14 mouse cellular contexts compared by ENCODE assay signal in the genomic region with DNA sequence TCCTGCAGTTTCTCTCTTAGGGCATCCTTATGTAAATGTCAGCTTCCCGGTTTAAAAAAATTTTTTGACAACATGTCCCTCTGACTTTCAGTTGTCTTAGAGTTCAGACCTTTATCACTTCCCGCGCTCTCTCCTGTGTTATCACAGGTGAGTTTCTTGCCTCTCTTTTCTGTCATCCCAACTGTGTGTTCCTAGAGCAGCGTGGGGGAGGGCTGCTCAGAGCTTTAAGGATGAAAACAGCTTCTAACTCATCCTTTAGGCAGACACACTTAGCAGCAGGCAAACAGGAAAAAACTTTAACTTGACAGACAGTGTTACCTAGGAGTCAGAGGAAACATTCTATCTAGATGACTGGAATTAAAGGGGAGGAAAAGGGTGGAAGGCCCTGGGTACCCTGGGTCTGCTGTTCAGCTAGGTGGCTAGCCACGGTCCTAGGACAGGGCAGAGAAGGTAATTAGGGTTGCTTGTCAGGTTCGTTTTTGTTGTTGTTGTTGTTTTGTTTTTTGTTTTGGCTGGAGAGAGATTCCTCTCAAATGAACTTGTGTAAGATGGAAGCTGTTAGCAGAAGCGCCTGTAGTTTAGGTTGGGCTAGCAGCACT.
DNase-seq lines count a peak whose midpoint lies in the region; ATAC-seq and TF ChIP-seq lines count a peak whose summit lies in the region.
"Had no signal": no experiment of that assay in that cellular context is flagged by ENCODE, and none has a peak within 500 bp of the region (broad histone marks: within the 10 kb centered on the region; RNA-seq: fewer than 3 reads in every experiment).

No protein-coding gene starts in this region.

- H3K27me3 ChIP-seq in midbrain, embryonic 11.5 days (ENCODE audit: control insufficient read depth, insufficient read depth, low read length) = no peaks in the 10 kb centered on the region
- no peaks in the 10 kb centered on the region for H3K27me3 ChIP-seq in midbrain, embryonic 10.5 days (ENCODE audit: low read depth, poor library complexity, severe bottlenecking)
- H3K27me3 ChIP-seq in hindbrain, embryonic 16.5 days (replicated peaks; ENCODE audit: control insufficient read depth, insufficient read depth, low read length) = no peaks in the 10 kb centered on the region
- H3K27me3 ChIP-seq: lung, embryonic 15.5 days had no signal

- peaks cover 5% of the 10 kb centered on the region; the same call in 1 of the 2 replicates for H3K4me1 ChIP-seq in midbrain, embryonic 11.5 days (ENCODE audit: control insufficient read depth, insufficient read depth, low read length)
- peaks cover 11% of the 10 kb centered on the region for H3K4me1 ChIP-seq in midbrain, embryonic 10.5 days
- H3K4me1 ChIP-seq in hindbrain, embryonic 16.5 days (ENCODE audit: control insufficient read depth, insufficient read depth, low read depth, low read length) = peaks cover 17% of the 10 kb centered on the region
- peaks cover 4% of the 10 kb centered on the region; the same call in 1 of the 2 replicates for H3K4me1 ChIP-seq in olfactory bulb, adult 2 months (ENCODE audit: control insufficient read depth, insufficient read depth, low read length)
- H3K4me1 ChIP-seq: lung, embryonic 15.5 days had no signal

- no peak overlapping the region for H3K27ac ChIP-seq in midbrain, embryonic 11.5 days (ENCODE audit: low read depth, low read length)
- H3K27ac ChIP-seq in midbrain, embryonic 10.5 days (replicated peaks) = no peak overlapping the region
- H3K27ac ChIP-seq in hindbrain, embryonic 16.5 days (ENCODE audit: low read depth, low read length) = peak overlapping the region; percentile 56; the same call in 1 of the 2 replicates
- H3K27ac ChIP-seq in olfactory bulb, adult 2 months (ENCODE audit: insufficient read depth, low read depth, low read length) = no peak overlapping the region
- H3K27ac ChIP-seq: kidney, postnatal 0 days; lung, embryonic 15.5 days had no signal

- H3K9ac ChIP-seq in midbrain, embryonic 11.5 days (ENCODE audit: low read length) = no peak overlapping the region
- peak overlapping the region; percentile 27 for H3K9ac ChIP-seq in hindbrain, embryonic 16.5 days (ENCODE audit: low read depth, low read length)
- H3K9ac ChIP-seq: lung, embryonic 15.5 days had no signal

- WGBS in midbrain, embryonic 11.5 days = 72% methylated on average over 7 of the region's 7 CpGs
- 65% methylated on average over 7 of the region's 7 CpGs for WGBS in midbrain, embryonic 10.5 days
- WGBS in hindbrain, embryonic 16.5 days = 48% methylated on average over 7 of the region's 7 CpGs
- 48% methylated on average over 7 of the region's 7 CpGs for WGBS in olfactory bulb, adult 2 months

- no peak for TF ChIP-seq CTCF in olfactory bulb, adult 2 months (IDR thresholded peaks at IDR 0.05; ENCODE audit: insufficient read depth, low read depth, low read length)

- no peak for ATAC-seq in midbrain, embryonic 11.5 days (ENCODE audit: low FRiP score)
- ATAC-seq in hindbrain, embryonic 16.5 days = 0 out of 2 replicates have a peak, but pooled peaks have one; percentile 4
- ATAC-seq: intestine, postnatal 0 days had no signal

- TF ChIP-seq POLR2A in olfactory bulb, adult 2 months (IDR thresholded peaks at IDR 0.05; ENCODE audit: insufficient read depth, low read depth, low read length) = no peak

- H3K4me2 ChIP-seq in midbrain, embryonic 11.5 days = no peak overlapping the region
- peak overlapping the region; percentile 49 for H3K4me2 ChIP-seq in hindbrain, embryonic 16.5 days (ENCODE audit: low read length)
- H3K4me2 ChIP-seq: heart, embryonic 11.5 days; liver, embryonic 11.5 days; lung, embryonic 15.5 days had no signal

- H3K4me3 ChIP-seq in midbrain, embryonic 11.5 days (ENCODE audit: low read depth, low read length) = no peak overlapping the region
- no peak overlapping the region for H3K4me3 ChIP-seq in midbrain, embryonic 10.5 days
- H3K4me3 ChIP-seq in hindbrain, embryonic 16.5 days (ENCODE audit: low read length) = peak overlapping the region; percentile 22; the same call in 1 of the 2 replicates
- peak overlapping the region; percentile 31 for H3K4me3 ChIP-seq in olfactory bulb, adult 2 months (ENCODE audit: insufficient read depth, low read depth, low read length)
- H3K4me3 ChIP-seq: lung, embryonic 15.5 days had no signal

- no peaks in the 10 kb centered on the region for H3K36me3 ChIP-seq in midbrain, embryonic 11.5 days (ENCODE audit: control insufficient read depth, insufficient read depth, low read length)
- H3K36me3 ChIP-seq in midbrain, embryonic 10.5 days = no peaks in the 10 kb centered on the region
- no peaks in the 10 kb centered on the region for H3K36me3 ChIP-seq in hindbrain, embryonic 16.5 days (ENCODE audit: control insufficient read depth, insufficient read depth, low read length)
- H3K36me3 ChIP-seq: lung, embryonic 15.5 days had no signal

- DNase-seq in embryo, embryonic 10.5 days (ENCODE audit: low spot score) = peak; percentile 1
- no peak for DNase-seq in embryo, embryonic 9.5 days (ENCODE audit: extremely low spot score)
- DNase-seq in midbrain, embryonic 11.5 days (ENCODE audit: low spot score, missing footprints) = peak; percentile 56
- no peak for DNase-seq in midbrain, embryonic 10.5 days (ENCODE audit: low spot score)
- no peak for DNase-seq in kidney, postnatal 10 days
- no peak for DNase-seq in adrenal gland, postnatal 14 days
- DNase-seq: gastrocnemius, postnatal 36 days had no signal

- no peaks in the 10 kb centered on the region for H3K9me3 ChIP-seq in midbrain, embryonic 11.5 days (ENCODE audit: control insufficient read depth, low read length)
- H3K9me3 ChIP-seq in midbrain, embryonic 10.5 days (replicated peaks) = no peaks in the 10 kb centered on the region
- no peaks in the 10 kb centered on the region for H3K9me3 ChIP-seq in hindbrain, embryonic 16.5 days (ENCODE audit: control insufficient read depth, low read length)
- H3K9me3 ChIP-seq: lung, embryonic 15.5 days had no signal

Comparison
In these comparisons a context has a peak if more than half of its experiments do, and no peak if none do; other contexts are left out.
1. DNase-seq: peak in embryo, embryonic 10.5 days (single experiment) and midbrain, embryonic 11.5 days (single experiment); none in embryo, embryonic 9.5 days (single experiment), midbrain, embryonic 10.5 days (single experiment), kidney, postnatal 10 days (single experiment) and adrenal gland, postnatal 14 days (single experiment).
2. H3K4me3 ChIP-seq: peak in hindbrain, embryonic 16.5 days (single experiment) and olfactory bulb, adult 2 months (single experiment); none in midbrain, embryonic 11.5 days (single experiment) and midbrain, embryonic 10.5 days (single experiment).